Mouse (Mus musculus) heart, embryonic 15.5 days (tissue): ENCODE results near the gene Utp11. TPM values are rescaled to one million over a fixed set of nuclear protein-coding genes. Genes with fewer than 3 reads are reported as not detected.

Source experiments
- ATAC-seq: fragments of 200-750 bp; cut with Nextera tagmentation; replicated peaks from 2 replicates; pipeline ENCODE4 v1.8.0; 2017; ENCODE audit warnings: low read depth, moderate TSS enrichment; ENCODE audit not compliant: insufficient number of reproducible peaks, insufficient read depth, low FRiP score
- H3K27ac ChIP-seq: fragments of 300-500 bp; sonication (generic); 2 replicates; pipeline ENCODE4 v1.5.1; 2015; ENCODE audit warnings: mild to moderate bottlenecking, inconsistent platforms
- H3K27me3 ChIP-seq: fragments of 300-500 bp; sonication (generic); 2 replicates; pipeline ENCODE4 v1.6.1; 2015; ENCODE audit warnings: inconsistent platforms
- H3K36me3 ChIP-seq: fragments of 300-500 bp; sonication (generic); 2 replicates; pipeline ENCODE4 v1.6.1; 2015; ENCODE audit warnings: mild to moderate bottlenecking, inconsistent platforms
- H3K4me1 ChIP-seq: fragments of 300-500 bp; sonication (generic); replicated peaks from 2 replicates; pipeline ENCODE4 v1.6.1; 2015; ENCODE audit warnings: inconsistent platforms
- H3K4me2 ChIP-seq: fragments of 300-500 bp; sonication (generic); 2 replicates; pipeline ENCODE4 v1.6.1; 2015; ENCODE audit warnings: inconsistent platforms, mild to moderate bottlenecking, moderate library complexity
- H3K4me3 ChIP-seq: fragments of 300-500 bp; sonication (generic); 2 replicates; pipeline ENCODE4 v1.5.1; 2015; ENCODE audit warnings: mild to moderate bottlenecking, inconsistent platforms
- H3K9ac ChIP-seq: fragments of 300-500 bp; sonication (generic); 2 replicates; pipeline ENCODE4 v1.6.1; 2015; ENCODE audit warnings: mild to moderate bottlenecking, inconsistent platforms
- H3K9me3 ChIP-seq: fragments of 300-500 bp; sonication (generic); replicated peaks from 2 replicates; pipeline ENCODE4 v1.6.1; 2016; ENCODE audit warnings: inconsistent platforms
- WGBS: fragments of 180-500 bp; shearing (Covaris S2); methylation state at CpG from one replicate; pipeline ENCODE4 v1.1.7; 2015; ENCODE audit warnings: mixed read lengths; 5-methylcytosine and 5-hydroxymethylcytosine counted together
- microRNA counts: library from miRNA; unstranded; fragments of <30 nt; microRNA quantifications from one replicate; lab custom pipeline; 2016
- microRNA-seq: library from miRNA; unstranded; fragments of <30 nt; microRNA quantifications from one replicate; pipeline ENCODE4, GENCODE M21; 2016
- polyA plus RNA-seq: library from polyadenylated mRNA; unstranded; fragments of >200 nt; fragmentation: Nextera tagmentation; extraction: Ambion mirVana; gene quantifications from 2 replicates; pipeline ENCODE4 v1.2.1, GENCODE M21; 2015

Gene Utp11
- polyA plus RNA-seq, 1 experiment from 2014 or later = 47.5 TPM

- peaks cover 30% of the 10 kb centered on the region for H3K4me1 ChIP-seq
- H3K27ac ChIP-seq = peak overlapping the region; percentile 78
- H3K4me2 ChIP-seq = peak overlapping the region; percentile 26
- H3K36me3 ChIP-seq = no peaks in the 10 kb centered on the region
- no peak overlapping the region for H3K9ac ChIP-seq
- 9% methylated on average over 9 of the region's 9 CpGs for WGBS
- no peak overlapping the region for H3K4me3 ChIP-seq
- no peaks in the 10 kb centered on the region for H3K9me3 ChIP-seq
- peaks cover 52% of the 10 kb centered on the region for H3K27me3 ChIP-seq
- peak; percentile 85 for ATAC-seq
Observed at GRCm38 (mm10) chr4:124652886-124653285, 40.5 kb downstream of the Utp11 start.

GRCm38 (mm10) chr4:124647909-124648308 is 45.5 kb downstream of the Utp11 start:
- ATAC-seq = no peak
- no peak overlapping the region for H3K4me2 ChIP-seq
- no peaks in the 10 kb centered on the region for H3K36me3 ChIP-seq
- H3K9ac ChIP-seq = no peak overlapping the region
- H3K4me3 ChIP-seq = no peak overlapping the region
- peaks cover 9% of the 10 kb centered on the region for H3K27me3 ChIP-seq
- H3K4me1 ChIP-seq = peaks cover 43% of the 10 kb centered on the region
- whole genome bisulfite sequencing = 39% methylated on average over 5 of the region's 5 CpGs
- H3K27ac ChIP-seq = no peak overlapping the region
- no peaks in the 10 kb centered on the region for H3K9me3 ChIP-seq

GRCm38 (mm10) chr4:124646591-124646990 is 46.8 kb downstream of the Utp11 start:
- H3K27ac ChIP-seq = peak overlapping the region; percentile 43
- WGBS = 9% methylated on average over 8 of the region's 8 CpGs
- H3K36me3 ChIP-seq = no peaks in the 10 kb centered on the region
- peak overlapping the region; percentile 15 for H3K4me3 ChIP-seq
- H3K27me3 ChIP-seq = peaks cover 9% of the 10 kb centered on the region; the same call in 1 of the 2 replicates
- H3K4me2 ChIP-seq = peak overlapping the region; percentile 53
- no peaks in the 10 kb centered on the region for H3K9me3 ChIP-seq
- peaks cover 34% of the 10 kb centered on the region for H3K4me1 ChIP-seq
- 0 out of 2 replicates have a peak, but pooled peaks have one; percentile 8 for ATAC-seq
- no peak overlapping the region for H3K9ac ChIP-seq

- ATAC-seq = no peak
- Histone ChIP-seq H3K4me2 (no peak overlapping the region), H3K36me3 (no peaks in the 10 kb centered on the region), H3K9ac (no peak overlapping the region), H3K9me3 (no peaks in the 10 kb centered on the region), H3K4me3 (no peak overlapping the region), H3K27me3 (peaks cover 13% of the 10 kb centered on the region), H3K27ac (0 out of 2 replicates have a peak overlapping the region, but pooled peaks have one; percentile 61), H3K4me1 (peaks cover 37% of the 10 kb centered on the region)
- WGBS = 14% methylated on average over 3 of the region's 3 CpGs
Observed at GRCm38 (mm10) chr4:124644974-124645433, 48.4 kb downstream of the Utp11 start.

- Histone ChIP-seq H3K36me3 (no peaks in the 10 kb centered on the region), H3K4me1 (peaks cover 44% of the 10 kb centered on the region), H3K4me3 (no peak overlapping the region), H3K27me3 (peaks cover 22% of the 10 kb centered on the region), H3K4me2 (no peak overlapping the region), H3K9ac (no peak overlapping the region), H3K27ac (peak overlapping the region; percentile 61; the same call in 1 of the 2 replicates), H3K9me3 (no peaks in the 10 kb centered on the region)
- WGBS = 56% methylated on average over 9 of the region's 9 CpGs
- no peak for ATAC-seq
Observed at GRCm38 (mm10) chr4:124643859-124644258, 49.5 kb downstream of the Utp11 start.

GRCm38 (mm10) chr4:124639715-124640114 is 53.7 kb downstream of the Utp11 start:
- H3K27me3 ChIP-seq = peaks cover 36% of the 10 kb centered on the region
- ATAC-seq = no peak
- no peak overlapping the region for H3K27ac ChIP-seq
- peaks cover 21% of the 10 kb centered on the region for H3K4me1 ChIP-seq
- 0 out of 2 replicates have a peak overlapping the region, but pooled peaks have one; percentile 21 for H3K4me3 ChIP-seq
- no peaks in the 10 kb centered on the region for H3K9me3 ChIP-seq
- peak overlapping the region; percentile 53 for H3K4me2 ChIP-seq
- H3K9ac ChIP-seq = 0 out of 2 replicates have a peak overlapping the region, but pooled peaks have one; percentile 28
- 13% methylated on average over 12 of the region's 12 CpGs for WGBS
- H3K36me3 ChIP-seq = no peaks in the 10 kb centered on the region

GRCm38 (mm10) chr4:124633281-124633680 is 60.1 kb downstream of the Utp11 start:
- Histone ChIP-seq H3K27ac (no peak overlapping the region), H3K36me3 (no peaks in the 10 kb centered on the region), H3K4me2 (no peak overlapping the region), H3K4me1 (no peaks in the 10 kb centered on the region), H3K9ac (no peak overlapping the region), H3K27me3 (peaks cover 28% of the 10 kb centered on the region), H3K4me3 (no peak overlapping the region), H3K9me3 (no peaks in the 10 kb centered on the region)
- no peak for ATAC-seq
- 3% methylated on average over 9 of the region's 9 CpGs for WGBS

GRCm38 (mm10) chr4:124632856-124633255 is 60.5 kb downstream of the Utp11 start:
- no peak overlapping the region for H3K4me2 ChIP-seq
- H3K9me3 ChIP-seq = no peaks in the 10 kb centered on the region
- no peaks in the 10 kb centered on the region for H3K36me3 ChIP-seq
- no peak overlapping the region for H3K9ac ChIP-seq
- no peaks in the 10 kb centered on the region for H3K4me1 ChIP-seq
- no peak overlapping the region for H3K27ac ChIP-seq
- 63% methylated on average over 10 of the region's 10 CpGs for WGBS
- H3K4me3 ChIP-seq = no peak overlapping the region
- no peak for ATAC-seq
- peaks cover 25% of the 10 kb centered on the region for H3K27me3 ChIP-seq

- 45% methylated on average over 4 of the region's 4 CpGs for WGBS
- H3K4me2 ChIP-seq = no peak overlapping the region
Observed at GRCm38 (mm10) chr4:124631456-124631855, 61.9 kb downstream of the Utp11 start.

More at GRCm38 (mm10) chr4:124631456-124631855, 61.9 kb downstream of the Utp11 start:
- no peaks in the 10 kb centered on the region for H3K4me1 ChIP-seq
- H3K4me3 ChIP-seq = no peak overlapping the region
- H3K9ac ChIP-seq = no peak overlapping the region
- H3K27ac ChIP-seq = no peak overlapping the region
- H3K27me3 ChIP-seq = peaks cover 20% of the 10 kb centered on the region
- ATAC-seq = no peak
- no peaks in the 10 kb centered on the region for H3K9me3 ChIP-seq
- no peaks in the 10 kb centered on the region for H3K36me3 ChIP-seq

MicroRNA genes within 50 kb of the gene (microRNA counts, 519-probe panel; counts per million panel counts)
- microRNA mmu-miR-697 (lab: Ali Mortazavi, UCI) = not detected

Small RNA genes lying within 50 kb of the gene (microRNA-seq; reads per million reads assigned to microRNA genes)
- gene Gm24721 (not detected), gene Mir697 (not detected)

Other genes with a start within 250 kb of the Utp11 start
- 0.14 TPM in 1 of 2 replicates, not detected in the other for gene 3100002H09Rik, start 82.8 kb downstream of the Utp11 start, polyA plus RNA-seq
- 0.14 and 0.15 TPM in 2 replicates for gene Pou3f1, start 36.8 kb downstream of the Utp11 start, polyA plus RNA-seq
- gene Fhl3, start 7.1 kb upstream of the Utp11 start, polyA plus RNA-seq = 6.2 and 7.5 TPM in 2 replicates
- gene Sf3a3, start 21.2 kb upstream of the Utp11 start, polyA plus RNA-seq = 73.6 and 86.5 TPM in 2 replicates
- 13.7 and 15.5 TPM in 2 replicates for gene Inpp5b, start 48.2 kb upstream of the Utp11 start, polyA plus RNA-seq
- 10.1 and 10.6 TPM in 2 replicates for gene Mtf1, start 108.5 kb upstream of the Utp11 start, polyA plus RNA-seq
- gene Yrdc, start 157.1 kb upstream of the Utp11 start, polyA plus RNA-seq = 20.4 and 23.8 TPM in 2 replicates
- 40.3 and 43.9 TPM in 2 replicates for gene 1110065P20Rik, start 157.6 kb upstream of the Utp11 start, polyA plus RNA-seq
- gene Maneal, start 168.6 kb upstream of the Utp11 start, polyA plus RNA-seq = 0.16 TPM in 1 of 2 replicates, not detected in the other
- 0.10 TPM in 1 of 2 replicates, not detected in the other for gene Epha10, start 187.3 kb upstream of the Utp11 start, polyA plus RNA-seq
- gene 9930104L06Rik, start 243.4 kb upstream of the Utp11 start, polyA plus RNA-seq = 8.2 and 9.7 TPM in 2 replicates
- 106 and 111 TPM in 2 replicates for gene Cdca8, start 245.7 kb upstream of the Utp11 start, polyA plus RNA-seq